Mouse (Mus musculus) bone marrow, adult 2 months (tissue): ENCODE results near the gene Pcsk4.

Experiments used
- CTCF ChIP-seq: fragments of 200-500 bp; IDR thresholded peaks from 2 replicates; pipeline ENCODE4 v1.5.1; 2011; ENCODE audit warnings: low read length, control low read depth; ENCODE audit not compliant: control insufficient read depth, insufficient read depth
- POLR2A ChIP-seq: fragments of 200-500 bp; IDR thresholded peaks from 2 replicates; pipeline ENCODE4 v1.6.1; 2011; ENCODE audit warnings: low read depth, mild to moderate bottlenecking, control low read depth, low read length, borderline replicate concordance; ENCODE audit not compliant: control insufficient read depth

GRCm38 (mm10) chr10:80342749-80343424 is 13.6 kb upstream of the Pcsk4 start:
- TF ChIP-seq POLR2A (no peak), CTCF (no peak)
